Mouse (Mus musculus): ENCODE measurements around the gene Glra1.
A peak's percentile ranks its signal among the peaks of the same experiment; 100 is the strongest.
"Not testable (repeated sequence)": the region's sequence is repeated elsewhere in the genome, so short reads cannot be mapped to it uniquely, and the experiment has no call there.

The Glra1 gene

DNA sequence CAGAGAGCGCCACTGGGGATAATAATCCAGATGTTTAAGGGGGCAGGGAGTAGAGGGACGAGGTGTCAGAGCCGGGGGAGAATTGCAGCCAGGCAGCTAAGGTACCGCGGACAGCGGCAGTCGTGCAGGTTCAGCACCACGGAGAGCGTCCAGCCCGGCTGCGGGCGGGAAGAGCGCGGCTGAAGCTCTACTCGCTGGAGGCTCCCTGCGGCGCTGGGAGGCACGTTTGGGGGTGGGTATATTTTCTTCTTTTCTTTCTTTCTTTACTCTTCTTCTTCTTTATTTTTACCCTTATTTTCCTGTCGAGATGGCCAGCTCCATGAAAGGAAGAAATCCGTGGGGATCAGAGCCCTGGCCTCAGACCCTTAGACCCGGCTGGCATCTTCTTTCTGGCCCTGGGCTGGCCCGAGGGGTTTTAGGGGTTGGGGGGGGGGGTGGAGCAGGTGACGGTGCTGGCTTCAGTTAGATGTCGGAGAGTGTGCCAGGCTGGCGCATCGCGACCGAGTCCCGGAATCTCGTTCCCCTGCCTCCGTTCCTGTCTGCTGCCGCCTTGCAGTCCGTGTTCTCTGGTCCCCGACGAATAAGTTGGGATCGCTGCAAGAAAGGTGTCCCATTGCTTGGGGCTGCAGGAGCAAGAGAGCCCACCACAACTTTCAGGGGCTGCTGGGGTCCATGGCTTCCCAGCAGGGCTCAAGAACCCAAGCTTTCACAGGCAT is at the start of gene Glra1:
TSS of gene Glra1 (minus strand) at position 391 of the 716 bp plus-strand sequence.
- peak in 1 of 2 experiments; percentile 19 for DNase-seq (ENCODE audit: low spot score in 2 of 2)

DNA sequence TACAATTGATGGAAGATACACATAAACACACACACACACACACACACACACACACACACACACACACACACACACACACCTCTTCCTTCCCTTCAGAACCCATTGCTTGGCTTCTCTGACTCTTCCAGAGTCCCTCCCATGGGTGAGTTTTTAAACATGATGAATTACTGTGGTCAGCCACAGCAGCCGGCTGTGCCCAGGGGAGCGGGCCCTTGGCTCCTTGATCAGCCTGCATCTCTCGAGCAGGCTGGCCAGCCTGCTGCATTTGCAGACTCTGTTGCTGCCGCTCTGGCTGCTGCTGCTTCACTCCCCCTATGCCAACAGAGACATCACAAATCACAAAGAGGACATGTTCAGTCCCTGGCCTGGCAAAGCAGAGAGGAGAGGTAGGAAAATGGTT is 29.0 kb upstream of the Glra1 start:
- no peak for DNase-seq (ENCODE audit: low spot score in 2 of 2)

DNA sequence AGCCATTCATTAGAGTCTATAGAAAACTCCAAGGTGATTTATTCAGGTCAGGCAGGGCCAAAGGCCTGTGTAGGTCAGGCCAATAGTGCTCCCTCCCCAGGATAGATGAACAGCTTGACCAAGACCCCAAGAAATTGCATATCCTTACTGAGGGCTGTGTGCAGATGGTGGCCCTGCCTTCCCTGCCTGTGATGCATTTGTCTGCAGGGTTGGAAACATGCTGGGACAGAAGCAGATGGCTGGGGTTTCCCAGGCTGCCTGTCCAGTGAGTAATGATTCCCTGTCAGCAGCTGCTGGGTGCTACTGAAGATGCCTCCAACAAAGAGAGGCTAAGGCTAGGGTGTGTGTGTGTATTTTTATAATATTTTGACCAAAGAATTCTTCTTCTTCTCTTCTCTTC is 25.9 kb upstream of the Glra1 start:
- no peak for DNase-seq (ENCODE audit: low spot score in 2 of 2)

DNA sequence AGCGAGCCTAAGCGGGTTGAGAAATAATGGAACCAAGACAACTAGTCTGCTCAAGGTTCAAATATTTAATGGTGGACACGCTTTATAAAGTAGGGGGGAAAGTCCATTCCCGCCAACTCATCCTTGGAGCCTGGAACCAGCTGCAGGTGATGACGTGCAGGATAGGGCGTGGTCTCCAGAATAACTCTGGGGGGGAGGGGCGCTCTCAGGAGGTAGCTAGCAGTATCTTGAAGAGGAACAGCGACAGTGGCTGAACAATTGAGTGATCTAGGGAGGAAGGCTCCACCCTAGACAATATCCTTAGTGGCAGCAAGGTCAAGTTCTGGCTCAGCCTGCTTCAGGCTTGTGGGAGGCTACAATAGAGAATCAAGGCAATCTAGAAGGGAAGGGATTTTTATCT is 6.6 kb upstream of the Glra1 start:
- not testable (repeated sequence) for DNase-seq (ENCODE audit: low spot score in 2 of 2)

DNA sequence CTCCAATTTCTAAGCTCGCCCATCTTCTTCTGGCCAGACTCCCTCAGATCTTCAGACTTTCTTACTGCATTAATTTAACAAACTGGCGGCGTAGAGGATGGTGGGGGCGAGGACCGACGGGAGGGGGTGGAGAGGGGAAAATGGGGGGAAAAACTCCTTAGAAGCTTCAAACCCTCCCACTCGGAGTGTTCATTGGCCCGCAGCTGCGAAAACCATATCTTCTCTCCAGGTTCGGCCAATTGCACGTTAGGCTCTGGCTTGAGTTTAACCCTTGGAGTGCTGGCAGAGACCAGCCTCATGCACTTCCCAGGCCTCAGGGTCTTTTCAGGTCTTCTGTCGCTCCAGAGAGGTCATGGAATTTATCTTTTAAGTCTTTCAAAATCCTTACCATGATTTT is 524 bp upstream of the Glra1 start:
- no peak for DNase-seq (ENCODE audit: low spot score in 2 of 2)

DNA sequence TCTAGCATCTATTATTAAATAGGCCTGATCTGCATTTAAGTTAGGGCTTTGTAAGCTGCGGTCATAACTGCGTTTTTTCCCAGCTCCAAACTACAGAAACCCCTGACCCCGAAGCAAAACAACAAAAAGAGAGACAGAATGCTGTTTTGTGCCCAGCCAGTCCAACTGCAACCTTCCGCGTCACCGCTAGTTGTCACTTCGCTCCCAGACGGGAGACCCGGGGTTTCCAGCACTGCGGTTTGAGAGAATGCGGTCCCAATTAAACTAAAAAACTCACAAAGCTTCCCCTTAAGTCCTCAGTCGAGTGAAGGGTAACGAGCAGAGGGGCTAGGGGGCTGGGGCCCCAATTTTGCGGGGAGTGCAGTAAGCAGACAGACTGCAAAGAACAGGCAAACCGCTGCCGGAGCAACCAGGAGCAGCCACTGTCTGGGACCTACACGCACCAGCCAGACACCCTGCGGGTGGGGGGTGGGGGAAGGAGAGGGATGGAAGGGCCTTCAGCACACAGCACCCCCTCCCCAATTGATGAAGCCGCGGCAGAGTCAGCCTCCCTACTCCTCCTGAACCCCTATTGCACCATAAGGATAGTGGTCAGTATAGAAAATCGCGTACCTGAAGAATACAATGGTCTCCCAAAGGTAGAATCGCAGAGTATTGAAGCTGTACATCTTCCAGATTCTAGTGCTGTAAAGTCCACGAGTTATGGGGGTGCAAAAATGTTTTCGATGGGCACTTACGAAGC is 761 bp downstream of the Glra1 start:
- DNase-seq (ENCODE audit: low spot score in 2 of 2): peak; percentile 9 to 36

DNA sequence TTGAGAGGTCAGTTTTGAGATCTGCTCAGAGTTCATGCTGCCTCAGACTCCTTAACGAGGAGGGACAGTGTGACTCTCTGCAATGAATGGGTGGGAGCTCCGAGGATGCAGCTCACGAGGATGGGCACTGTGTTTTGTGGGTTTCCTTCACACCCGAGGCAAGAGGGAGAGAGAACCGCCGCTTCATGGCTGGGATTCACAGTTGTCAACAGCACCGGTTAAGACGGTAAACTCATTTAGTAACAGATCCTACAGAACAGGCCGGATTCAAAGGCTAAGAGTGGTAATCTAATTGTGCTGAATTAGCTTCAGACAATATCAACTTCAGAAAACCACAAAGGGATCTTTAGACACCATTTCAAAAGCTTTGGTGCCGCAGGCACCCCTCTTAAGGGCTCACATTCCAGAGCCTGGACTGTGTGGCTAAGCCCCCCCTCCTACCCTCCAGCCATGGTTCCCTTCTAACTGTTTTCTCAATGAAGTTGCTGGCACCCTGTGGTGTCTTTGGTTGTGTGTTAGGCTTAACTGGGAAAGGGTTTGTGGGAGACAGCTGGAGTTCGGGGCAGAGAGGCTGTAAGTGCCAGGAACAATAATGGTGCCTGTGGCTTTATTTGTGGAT is 6.4 kb downstream of the Glra1 start:
- DNase-seq (ENCODE audit: low spot score in 2 of 2): no peak

DNA sequence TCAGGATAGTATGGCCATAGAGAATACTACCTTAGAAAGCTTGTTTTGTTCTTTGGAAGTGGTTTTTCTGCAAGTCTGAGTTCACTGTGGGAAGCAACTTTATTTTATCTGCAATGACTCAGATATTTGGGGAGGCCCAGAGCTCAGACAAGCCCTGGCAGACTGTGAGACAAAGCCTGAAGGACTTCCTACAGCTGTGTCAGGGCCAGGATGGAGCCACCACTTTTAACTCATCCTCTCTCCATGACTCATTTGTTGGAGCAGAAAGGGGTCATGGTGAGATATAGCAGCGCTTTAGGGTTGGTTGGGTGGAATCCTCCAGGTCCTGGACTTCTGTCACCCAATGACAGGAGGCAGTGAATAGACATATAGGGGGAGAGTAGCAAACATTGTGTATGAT is 12.3 kb downstream of the Glra1 start:
- no peak for DNase-seq (ENCODE audit: low spot score in 2 of 2)

DNA sequence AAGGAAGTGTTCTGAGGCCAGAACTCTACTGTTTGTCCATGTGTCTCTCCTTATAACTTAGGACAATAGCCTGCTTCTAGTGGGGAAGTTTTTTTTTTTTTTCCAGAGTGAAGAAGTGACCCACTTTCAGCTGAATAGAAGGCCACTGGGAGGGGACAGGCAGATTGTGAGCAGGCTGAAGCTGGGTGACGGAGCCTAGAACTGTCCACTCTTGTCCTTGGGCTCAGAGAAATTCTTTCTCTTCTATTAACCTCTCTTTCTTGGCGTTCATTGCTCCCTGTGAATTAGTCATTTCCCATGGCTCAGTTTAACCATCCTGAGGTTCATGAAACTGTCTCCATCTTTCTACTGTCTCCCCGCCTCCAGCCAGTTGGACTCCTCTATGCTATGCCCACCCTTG is 13.6 kb downstream of the Glra1 start:
- no peak for DNase-seq (ENCODE audit: low spot score in 2 of 2)

DNA sequence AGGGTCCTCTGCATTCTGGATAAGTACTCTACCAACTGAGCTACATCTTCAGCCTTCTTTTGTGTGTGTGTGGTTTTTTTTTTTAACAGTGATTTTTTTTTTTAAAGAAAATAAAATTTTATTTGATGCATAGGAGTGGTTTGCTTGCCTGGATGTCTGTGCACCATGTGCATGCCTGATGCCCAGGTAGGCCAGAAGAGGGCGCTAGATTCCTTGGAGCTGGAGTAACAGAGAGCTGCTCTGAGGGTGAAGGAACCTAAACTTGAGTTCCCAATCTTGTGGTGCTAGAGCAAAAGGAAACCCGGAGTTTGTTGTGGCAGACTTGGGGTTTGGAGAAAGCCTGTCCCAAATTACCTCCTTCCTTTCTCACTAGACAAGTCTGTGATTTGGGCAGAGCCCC is 16.8 kb downstream of the Glra1 start:
- no peak for DNase-seq (ENCODE audit: low spot score in 2 of 2)

DNA sequence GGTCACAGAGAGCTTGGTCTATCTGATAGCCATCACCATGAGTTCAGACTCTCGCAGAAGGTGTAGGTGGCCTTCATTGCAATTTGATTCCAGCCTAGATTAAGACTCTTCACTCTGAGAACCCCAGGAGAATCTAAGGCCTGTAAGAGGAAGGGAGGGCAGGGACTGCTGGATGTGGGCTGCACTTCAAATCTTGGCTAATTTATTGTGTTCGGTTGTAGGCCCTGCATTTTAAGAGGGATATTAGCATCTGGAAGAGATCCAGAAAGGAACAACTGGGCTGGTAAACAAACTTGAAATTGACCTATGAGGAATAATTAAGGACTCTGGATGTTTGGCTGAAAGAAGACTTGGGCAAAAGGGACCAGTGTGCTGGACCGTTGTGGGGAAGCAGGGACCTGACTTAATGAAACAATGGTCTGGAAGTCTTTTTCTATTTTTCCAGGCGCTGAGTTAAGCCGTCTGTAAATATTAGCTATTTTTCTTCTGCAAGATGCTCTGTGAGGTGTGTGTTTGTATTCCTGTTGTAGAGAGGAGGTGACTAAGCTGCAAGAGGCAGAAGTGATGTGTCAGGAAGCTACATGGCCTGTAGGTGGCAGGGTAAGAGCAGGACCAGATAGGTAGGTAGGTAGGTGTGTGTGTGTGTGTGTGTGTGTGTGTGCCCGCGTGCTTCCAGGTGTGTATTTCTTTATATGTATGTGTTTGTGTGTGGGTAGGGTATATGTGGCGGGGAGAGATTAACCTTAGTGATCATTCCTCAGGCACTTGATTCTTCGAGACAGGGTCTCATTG is 18.4 kb downstream of the Glra1 start:
- DNase-seq (ENCODE audit: low spot score in 2 of 2): no peak

DNA sequence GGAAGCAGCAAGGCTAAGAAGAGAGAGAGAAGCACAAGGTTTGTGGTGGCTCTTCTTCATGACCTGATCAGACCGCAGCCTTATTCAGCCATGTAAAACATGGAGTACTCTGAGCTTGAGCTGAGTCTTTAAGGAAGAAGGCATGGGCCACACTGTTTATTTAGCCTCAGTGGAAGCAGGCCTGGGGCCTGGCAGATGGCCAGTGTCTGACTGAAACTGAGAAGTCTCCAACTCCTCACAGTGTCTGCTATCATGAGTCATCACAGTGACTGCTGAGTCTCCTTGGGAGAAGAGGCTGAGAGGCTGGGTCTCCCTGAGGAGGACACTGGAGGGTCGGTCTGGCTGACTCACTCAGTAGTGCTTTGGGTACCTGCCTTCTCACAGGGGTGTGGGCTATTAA is 33.6 kb downstream of the Glra1 start:
- DNase-seq (ENCODE audit: low spot score in 2 of 2): peak in 1 of 2 experiments; percentile 7

DNA sequence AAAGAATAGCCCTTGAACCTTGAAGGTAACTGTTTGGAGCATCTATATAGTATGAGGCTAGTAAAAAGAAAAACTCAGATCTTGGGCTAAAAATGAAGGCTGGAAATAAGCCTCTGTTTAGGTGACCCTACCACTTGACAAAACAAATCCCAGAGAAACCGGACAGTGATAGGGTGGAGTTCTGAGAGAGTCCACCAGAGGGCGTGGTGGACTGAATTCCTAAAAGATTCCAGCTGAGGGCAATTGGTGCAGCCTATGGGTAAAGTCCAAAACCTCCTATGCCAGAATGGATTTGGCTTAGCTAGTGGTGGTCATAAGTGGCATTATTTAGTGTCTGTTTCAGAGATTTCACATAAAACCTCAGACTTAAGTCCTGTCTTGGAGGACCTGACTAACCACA is 36.9 kb downstream of the Glra1 start:
- DNase-seq (ENCODE audit: low spot score in 2 of 2): peak; percentile 9 to 41

DNA sequence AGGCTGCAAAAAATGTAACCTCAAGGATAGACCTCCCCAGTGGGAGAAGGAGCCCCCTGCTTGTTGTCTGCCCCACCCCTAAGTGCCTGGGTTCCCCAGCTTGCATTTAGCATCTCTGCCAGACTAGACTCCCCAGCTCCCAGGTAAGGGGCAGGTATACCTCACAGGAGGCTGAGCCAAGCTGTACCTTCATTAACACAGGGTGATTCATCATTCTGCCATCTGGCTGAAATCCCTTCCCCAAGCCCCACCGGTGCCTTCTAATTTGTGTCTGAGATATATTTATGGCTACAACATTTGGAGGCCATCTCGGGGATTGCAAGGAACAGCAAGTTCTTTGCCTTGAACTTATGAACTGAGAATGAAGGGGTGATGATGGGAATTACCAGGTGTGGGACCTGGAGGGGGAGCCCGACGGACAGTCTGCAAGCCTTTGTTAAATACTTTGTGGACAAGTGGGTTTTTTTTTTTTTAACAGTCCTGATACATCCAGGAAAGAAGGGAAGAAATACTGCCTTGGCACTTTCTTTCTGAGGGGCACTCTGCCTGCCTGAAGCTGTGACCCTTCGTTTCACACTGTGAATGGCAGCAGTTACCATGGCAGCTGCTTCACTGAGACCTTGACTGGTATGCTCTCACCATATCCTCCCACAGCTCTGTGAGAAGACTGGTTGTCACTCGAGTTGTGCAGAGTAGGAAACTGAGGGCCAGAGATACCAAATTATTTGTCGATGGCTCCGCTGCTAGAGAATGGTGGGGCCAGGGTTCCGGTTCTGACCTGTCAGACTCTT is 41.5 kb downstream of the Glra1 start:
- DNase-seq (ENCODE audit: low spot score in 2 of 2): no peak

DNA sequence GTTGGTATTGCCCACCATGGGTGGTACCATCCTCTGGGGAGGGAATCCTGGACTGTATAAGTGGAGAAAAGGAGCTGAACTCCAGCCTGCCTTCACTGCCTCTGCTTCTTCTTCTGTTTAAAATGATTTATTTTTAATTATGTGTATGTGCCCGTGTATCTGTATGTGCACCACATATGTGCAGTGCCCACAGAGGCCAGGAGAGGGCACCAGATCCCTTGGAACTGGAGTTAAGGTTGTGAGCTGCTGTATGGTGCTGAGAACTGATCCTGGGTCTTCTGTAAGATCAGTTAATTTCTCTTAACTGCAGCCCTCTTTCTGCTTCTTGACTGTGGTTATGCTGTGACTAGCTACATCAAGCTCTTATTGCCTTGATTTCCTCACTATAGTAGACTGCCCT is 62.3 kb downstream of the Glra1 start:
- no peak for DNase-seq (ENCODE audit: low spot score in 2 of 2)

DNA sequence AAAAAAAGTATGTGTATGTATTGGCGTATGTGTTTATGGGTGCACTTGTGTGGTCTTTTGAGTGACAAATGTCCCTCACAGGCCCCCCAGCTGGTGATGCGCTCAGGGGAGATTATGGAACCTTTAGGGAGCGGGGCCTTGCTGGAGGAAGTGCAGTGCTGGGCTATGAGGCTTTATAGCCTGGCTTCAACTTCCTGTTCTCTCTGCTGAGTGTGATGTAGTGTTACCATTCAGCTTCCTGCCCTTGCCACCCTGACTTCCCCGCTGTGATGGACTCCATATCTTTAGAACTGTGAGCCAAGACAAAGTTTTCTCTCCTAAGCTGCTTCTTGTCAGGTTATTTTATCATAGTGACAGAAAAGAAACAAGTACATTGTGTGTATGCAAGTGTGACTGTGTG is 65.3 kb downstream of the Glra1 start:
- DNase-seq (ENCODE audit: low spot score in 2 of 2): no peak

DNA sequence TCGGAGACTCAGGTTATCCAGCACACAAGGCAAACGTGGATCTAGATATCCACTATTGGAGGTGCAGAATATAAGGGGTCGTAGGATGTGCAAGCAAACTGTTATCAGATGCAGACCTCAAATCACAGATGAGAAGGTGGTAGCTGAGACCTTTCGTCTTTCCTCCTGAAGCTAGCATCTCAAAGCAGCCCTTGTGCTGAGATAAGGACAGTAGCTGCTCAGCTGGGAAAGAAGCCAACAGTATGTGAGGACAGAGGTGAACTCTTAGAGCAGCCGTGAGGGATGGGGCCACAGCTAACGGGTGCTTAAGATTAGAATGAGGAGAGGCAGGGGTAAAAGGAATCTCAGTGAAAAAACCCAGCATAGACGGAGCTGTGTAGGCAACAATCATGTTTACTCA is 65.9 kb downstream of the Glra1 start:
- DNase-seq (ENCODE audit: low spot score in 2 of 2): no peak

DNA sequence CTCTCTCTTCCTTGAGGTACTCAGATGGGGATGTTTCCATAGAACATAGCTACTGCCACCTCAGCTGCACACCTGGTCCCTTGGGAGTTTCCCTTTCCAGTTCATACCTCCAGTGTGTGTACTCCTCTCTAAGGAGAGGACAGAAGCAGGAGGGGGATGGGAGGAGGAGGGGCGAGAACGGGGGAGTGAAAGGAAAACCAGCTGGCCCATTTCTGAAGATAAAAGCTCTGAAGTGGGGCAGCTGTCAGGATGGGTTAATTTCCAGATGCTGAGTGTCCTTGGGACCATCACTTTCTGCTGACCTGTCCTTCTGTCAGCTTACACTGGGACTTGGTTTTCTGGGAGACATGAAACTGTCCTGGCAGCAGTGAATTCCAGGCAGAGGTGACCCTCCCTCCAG is 73.2 kb downstream of the Glra1 start:
- DNase-seq (ENCODE audit: low spot score in 2 of 2): no peak

DNA sequence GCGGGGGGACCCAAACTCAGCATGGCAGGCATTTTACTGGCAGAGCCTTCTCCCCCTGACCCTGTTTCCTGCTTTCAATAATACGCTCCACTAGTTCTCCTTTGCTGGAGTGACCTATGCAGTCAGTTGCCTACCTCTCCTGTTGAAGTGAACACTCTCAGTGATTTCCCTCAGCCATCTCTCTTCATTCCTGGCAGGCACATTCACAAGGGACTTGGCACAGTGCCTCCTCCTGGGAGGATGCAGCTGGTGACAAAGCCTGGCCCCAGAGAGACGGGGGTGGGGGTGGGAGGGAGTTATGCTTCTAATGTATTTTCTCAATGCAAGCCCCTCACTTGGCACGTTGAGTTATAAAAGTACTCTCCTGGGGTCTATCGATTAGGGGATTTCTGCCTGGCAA is 74.6 kb downstream of the Glra1 start:
- peak; percentile 17 to 46 for DNase-seq (ENCODE audit: low spot score in 2 of 2)

DNA sequence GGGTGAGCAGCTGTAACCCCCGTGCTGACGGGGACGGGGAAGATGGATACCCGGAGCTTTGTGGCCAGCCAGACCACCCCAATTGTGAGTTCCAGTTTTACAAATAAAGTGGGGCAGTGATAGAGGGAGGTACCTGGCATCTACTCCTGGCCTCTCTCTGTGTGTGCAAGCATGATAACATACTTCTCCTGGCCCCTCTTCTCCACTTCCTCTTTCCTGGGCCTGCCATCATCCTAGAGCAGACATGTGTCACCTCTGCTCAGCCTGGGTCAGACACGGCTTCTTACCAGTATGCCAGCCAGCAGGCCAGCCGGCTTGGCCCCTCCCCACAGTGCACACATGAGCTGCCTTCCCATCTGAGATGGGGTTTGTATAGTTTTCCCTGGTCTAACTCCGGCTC is 77.3 kb downstream of the Glra1 start:
- DNase-seq (ENCODE audit: low spot score in 2 of 2): no peak
